Mouse (Mus musculus) lung, embryonic 15.5 days (tissue): ENCODE data around the gene Epop. TPM values are rescaled to one million over a fixed set of nuclear protein-coding genes. Genes with fewer than 3 reads are reported as not detected.

Source experiments
- ATAC-seq: fragments of 200-750 bp; cut with Nextera tagmentation; 2 replicates; pipeline ENCODE4 v1.8.0; 2017; ENCODE audit warnings: moderate number of reproducible peaks, borderline replicate concordance; ENCODE audit not compliant: low FRiP score, low TSS enrichment; ENCODE audit errors: extremely low read depth
- H3K27ac ChIP-seq: fragments of 300-500 bp; sonication (generic); 2 replicates; pipeline ENCODE4 v1.5.1; 2015; ENCODE audit warnings: moderate library complexity, mild to moderate bottlenecking, inconsistent platforms
- H3K27me3 ChIP-seq: fragments of 300-500 bp; sonication (generic); 2 replicates; pipeline ENCODE4 v1.6.1; 2015; ENCODE audit warnings: inconsistent platforms
- H3K36me3 ChIP-seq: fragments of 300-500 bp; sonication (generic); 2 replicates; pipeline ENCODE4 v1.6.1; 2015; ENCODE audit warnings: inconsistent platforms
- H3K4me1 ChIP-seq: fragments of 300-500 bp; sonication (generic); 2 replicates; pipeline ENCODE4 v1.6.1; 2015; ENCODE audit warnings: inconsistent platforms
- H3K4me2 ChIP-seq: fragments of 300-500 bp; sonication (generic); 2 replicates; pipeline ENCODE4 v1.6.1; 2015; ENCODE audit warnings: inconsistent platforms, mild to moderate bottlenecking, moderate library complexity
- H3K4me3 ChIP-seq: fragments of 300-500 bp; sonication (generic); 2 replicates; pipeline ENCODE4 v1.5.1; 2015; ENCODE audit warnings: mild to moderate bottlenecking, inconsistent platforms
- H3K9ac ChIP-seq: fragments of 300-500 bp; sonication (generic); 2 replicates; pipeline ENCODE4 v1.6.1; 2015; ENCODE audit warnings: inconsistent platforms
- H3K9me3 ChIP-seq: fragments of 300-500 bp; sonication (generic); 2 replicates; pipeline ENCODE4 v1.6.1; 2016; ENCODE audit warnings: inconsistent platforms
- WGBS: fragments of 180-500 bp; shearing (Covaris S2); methylation state at CpG from one replicate; pipeline ENCODE4 v1.1.7; 2015; 5-methylcytosine and 5-hydroxymethylcytosine counted together
- polyA plus RNA-seq: library from polyadenylated mRNA; unstranded; fragments of >200 nt; fragmentation: Nextera tagmentation; extraction: Ambion mirVana; gene quantifications from 2 replicates; pipeline ENCODE4 v1.2.1, GENCODE M21; 2015

The Epop gene
- polyA plus RNA-seq, 1 experiment from 2014 or later, result 4.3 TPM

DNA sequence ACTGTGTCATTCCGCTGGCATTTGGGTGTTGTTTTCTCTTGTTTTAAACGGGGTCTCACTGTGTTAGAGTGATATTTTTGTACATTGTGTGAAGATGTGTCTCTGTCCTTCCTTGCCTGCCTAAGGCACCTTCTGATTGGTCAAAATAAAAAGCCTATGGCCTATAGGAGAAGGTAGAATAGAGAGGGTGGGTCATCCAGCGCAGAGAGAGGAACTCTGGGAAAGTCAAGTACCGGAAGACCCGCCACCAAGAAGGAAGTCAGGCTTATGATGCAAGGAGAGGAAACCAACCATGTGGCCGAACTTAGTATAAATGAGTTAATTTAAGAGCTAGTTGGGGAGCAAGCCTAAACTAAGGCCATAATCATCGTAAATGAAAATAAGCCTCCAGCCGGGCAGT is 30.4 kb downstream of the Epop start:
- Histone ChIP-seq H3K9me3 (no peaks in the 10 kb centered on the region), H3K27me3 (no peaks in the 10 kb centered on the region), H3K27ac (no peak overlapping the region), H3K36me3 (no peaks in the 10 kb centered on the region), H3K4me2 (no peak overlapping the region), H3K4me1 (0 out of 2 replicates have a peak, but pooled peaks cover 3% of the 10 kb centered on the region), H3K4me3 (no peak overlapping the region), H3K9ac (no peak overlapping the region)
- ATAC-seq, result no peak
- WGBS, result 83% methylated on average over 8 of the region's 8 CpGs

DNA sequence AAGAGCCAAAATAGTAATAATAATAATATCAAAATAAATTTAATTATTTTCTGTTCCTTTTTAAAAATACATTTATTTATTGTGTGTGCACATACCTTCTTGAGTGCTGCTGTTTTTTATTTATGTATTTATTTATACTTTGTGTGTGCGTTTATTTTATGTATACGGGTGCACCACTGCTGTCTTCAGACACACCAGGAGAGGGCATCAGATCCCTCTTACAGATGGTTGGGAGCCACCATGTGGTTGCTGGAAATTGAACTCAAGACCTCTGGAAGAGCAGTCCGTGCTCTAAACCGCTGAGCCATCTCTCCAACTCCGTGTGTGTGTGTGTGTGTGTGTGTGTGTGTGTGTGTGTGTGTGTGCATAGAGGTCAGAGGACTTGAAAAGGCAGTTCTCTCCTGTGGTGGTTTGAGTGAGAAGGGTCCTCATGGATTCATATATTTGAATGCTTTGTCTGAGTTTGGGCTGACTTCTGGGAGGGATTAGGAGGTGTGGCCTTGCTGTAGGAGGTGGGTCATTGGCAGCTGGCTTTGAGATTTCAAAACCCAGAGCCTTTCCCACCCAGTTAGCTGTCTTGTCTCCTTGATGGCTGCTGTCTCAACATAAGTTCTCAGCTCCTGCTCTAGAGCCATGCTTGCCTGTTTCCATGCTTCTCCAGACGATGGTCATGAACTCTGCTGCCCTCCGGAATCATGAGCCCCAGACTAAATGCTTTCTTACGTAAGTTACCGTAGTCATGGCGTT is 31.4 kb downstream of the Epop start:
- Histone ChIP-seq H3K36me3 (no peaks in the 10 kb centered on the region), H3K4me3 (no peak overlapping the region), H3K27ac (no peak overlapping the region), H3K27me3 (no peaks in the 10 kb centered on the region), H3K4me2 (no peak overlapping the region), H3K9me3 (no peaks in the 10 kb centered on the region), H3K9ac (no peak overlapping the region), H3K4me1 (no peaks in the 10 kb centered on the region)
- ATAC-seq, result no peak
- WGBS, result 64% methylated on average over 10 of the region's 10 CpGs

DNA sequence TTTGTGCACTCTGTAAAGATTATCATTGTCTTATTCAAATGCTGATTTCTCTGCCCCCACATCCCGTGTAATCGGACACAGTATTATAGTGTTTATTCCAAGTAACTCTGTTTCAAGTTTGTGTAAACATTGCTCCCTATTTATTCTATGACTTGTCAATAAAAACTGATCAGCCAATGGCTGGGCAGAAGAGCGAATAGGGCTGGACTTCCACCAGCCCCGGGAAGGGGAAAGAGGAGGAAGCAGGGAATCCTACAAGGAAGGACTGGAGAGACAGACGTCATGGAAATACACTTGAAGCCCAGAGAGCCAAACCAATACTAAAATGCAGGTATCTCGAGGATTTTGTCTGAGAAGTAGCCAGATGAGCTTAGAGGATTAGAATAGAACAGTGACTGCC is 35.4 kb downstream of the Epop start:
- WGBS, result 29% methylated on average over 6 of the region's 6 CpGs
- Histone ChIP-seq H3K9ac (no peak overlapping the region), H3K36me3 (no peaks in the 10 kb centered on the region), H3K9me3 (no peaks in the 10 kb centered on the region), H3K27ac (no peak overlapping the region), H3K4me2 (peak overlapping the region; percentile 24; the same call in 1 of the 2 replicates), H3K4me3 (peak overlapping the region; percentile 13; the same call in 1 of the 2 replicates), H3K27me3 (peaks cover 7% of the 10 kb centered on the region; the same call in 1 of the 2 replicates), H3K4me1 (0 out of 2 replicates have a peak, but pooled peaks cover 4% of the 10 kb centered on the region)
- 0 out of 2 replicates have a peak, but pooled peaks have one; percentile 27 for ATAC-seq

DNA sequence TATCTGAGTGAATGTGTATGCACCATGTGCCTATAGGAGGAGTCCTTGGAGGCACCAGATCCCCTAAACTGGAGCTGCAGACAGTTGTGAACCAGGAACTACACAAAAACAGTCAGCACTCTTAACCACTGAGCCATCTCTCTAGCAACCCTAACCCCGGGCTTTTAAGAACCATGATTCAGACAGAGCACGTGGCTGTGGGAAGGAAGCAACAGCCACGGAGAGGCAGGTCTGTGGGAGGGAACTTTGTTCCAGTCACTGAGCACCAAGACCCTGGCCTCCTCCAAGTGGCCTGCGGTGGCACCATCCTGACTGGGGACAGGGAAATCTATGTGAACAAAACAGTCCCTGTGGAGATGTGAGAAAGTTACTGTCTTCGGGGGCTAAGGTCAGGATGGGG is 37.6 kb downstream of the Epop start:
- Histone ChIP-seq H3K4me1 (0 out of 2 replicates have a peak, but pooled peaks cover 5% of the 10 kb centered on the region), H3K4me3 (no peak overlapping the region)
- whole genome bisulfite sequencing, result 59% methylated on average over 5 of the region's 5 CpGs

DNA sequence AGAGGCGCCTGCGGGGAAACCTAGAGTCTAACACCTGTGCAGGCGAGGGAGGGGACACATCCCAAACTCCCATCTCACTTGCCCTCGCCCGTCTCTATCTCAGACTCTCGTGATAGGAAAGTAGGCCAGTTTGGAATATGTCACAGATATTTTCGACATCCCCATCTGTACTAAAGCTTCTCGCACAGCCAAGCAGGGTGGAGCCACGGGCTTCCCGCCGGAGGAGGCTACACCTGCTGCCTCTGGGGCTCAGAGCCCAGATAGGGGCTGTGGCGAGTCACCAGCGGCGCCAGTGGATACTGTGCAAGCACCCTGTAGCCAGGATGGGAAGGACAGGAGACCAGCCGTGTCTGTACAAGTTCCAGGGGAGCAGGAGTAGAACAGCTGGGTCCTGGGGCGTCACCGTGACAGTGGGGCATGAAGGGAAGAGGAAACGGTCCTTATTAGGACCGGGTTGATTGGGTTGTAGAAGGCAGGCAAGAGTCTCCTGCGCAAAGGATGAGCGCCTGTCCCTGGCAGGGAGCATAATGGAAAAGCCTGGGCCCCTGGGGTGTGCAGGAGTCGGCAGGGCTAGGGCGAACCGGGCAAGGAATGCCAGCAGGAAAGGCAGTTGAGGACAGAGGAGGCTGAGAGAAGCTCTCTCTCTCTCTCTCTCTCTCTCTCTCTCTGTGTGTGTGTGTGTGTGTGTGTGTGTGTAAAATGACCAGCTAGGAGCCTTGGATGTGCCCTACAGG is 39.1 kb downstream of the Epop start:
- no peak overlapping the region for H3K4me3 ChIP-seq
- peaks cover 7% of the 10 kb centered on the region; the same call in 1 of the 2 replicates for H3K27me3 ChIP-seq
- no peaks in the 10 kb centered on the region for H3K9me3 ChIP-seq
- peaks cover 10% of the 10 kb centered on the region; the same call in 1 of the 2 replicates for H3K4me1 ChIP-seq
- no peak overlapping the region for H3K27ac ChIP-seq
- no peak for ATAC-seq
- H3K4me2 ChIP-seq, result no peak overlapping the region
- 43% methylated on average over 24 of the region's 24 CpGs for WGBS
- no peaks in the 10 kb centered on the region for H3K36me3 ChIP-seq
- no peak overlapping the region for H3K9ac ChIP-seq

More for the DNA sequence above, 37.6 kb downstream of the Epop start:
- no peak for ATAC-seq
- Histone ChIP-seq H3K9ac (no peak overlapping the region), H3K4me2 (no peak overlapping the region), H3K27ac (no peak overlapping the region), H3K36me3 (no peaks in the 10 kb centered on the region), H3K9me3 (no peaks in the 10 kb centered on the region), H3K27me3 (peaks cover 7% of the 10 kb centered on the region; the same call in 1 of the 2 replicates)

DNA sequence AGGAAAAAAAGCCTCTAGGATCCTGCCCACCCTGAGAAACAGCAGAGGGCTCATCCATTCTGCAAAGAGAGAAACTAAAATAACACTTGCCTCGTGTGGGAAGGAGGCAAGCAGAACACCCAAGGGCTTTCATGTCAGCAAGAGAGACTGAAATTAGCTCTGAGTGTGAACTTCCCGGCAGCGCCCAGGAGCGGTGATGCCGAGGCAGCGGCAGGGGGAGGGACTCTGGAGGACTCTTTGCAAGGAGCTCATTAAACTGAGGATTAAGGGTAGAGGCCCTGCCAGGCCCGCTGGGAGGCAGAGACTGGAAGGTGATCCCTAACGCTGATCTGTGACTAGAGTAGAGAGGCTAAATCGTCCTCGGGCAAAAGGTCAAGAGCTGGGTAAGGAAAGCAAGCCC is 40.3 kb downstream of the Epop start:
- peaks cover 10% of the 10 kb centered on the region; the same call in 1 of the 2 replicates for H3K4me1 ChIP-seq
- H3K4me3 ChIP-seq, result no peak overlapping the region
- ATAC-seq, result no peak
- no peak overlapping the region for H3K4me2 ChIP-seq
- peaks cover 7% of the 10 kb centered on the region; the same call in 1 of the 2 replicates for H3K27me3 ChIP-seq
- H3K9ac ChIP-seq, result no peak overlapping the region
- no peaks in the 10 kb centered on the region for H3K9me3 ChIP-seq
- no peaks in the 10 kb centered on the region for H3K36me3 ChIP-seq
- 5% methylated on average over 10 of the region's 10 CpGs for WGBS
- H3K27ac ChIP-seq, result no peak overlapping the region

DNA sequence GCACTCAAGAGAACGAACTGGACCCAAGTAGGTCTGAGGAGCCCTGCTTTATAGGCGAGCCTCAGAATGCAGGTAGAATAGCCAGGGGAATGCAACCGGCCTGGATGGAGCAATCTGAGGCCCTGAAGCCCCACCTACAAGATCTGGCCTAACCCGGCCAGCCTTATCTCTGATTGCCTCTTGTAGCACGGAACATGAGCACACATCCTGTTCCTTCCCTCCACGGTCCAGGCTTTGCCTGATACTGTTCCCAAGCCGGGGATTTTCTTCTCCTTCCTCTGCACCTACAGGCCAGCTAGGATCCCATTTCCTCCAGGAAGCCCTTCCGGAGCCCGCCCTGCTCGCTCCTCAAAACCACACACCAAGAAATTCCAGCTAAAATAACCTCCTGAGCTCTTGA is 43.6 kb downstream of the Epop start:
- Histone ChIP-seq H3K27me3 (peaks cover 7% of the 10 kb centered on the region; the same call in 1 of the 2 replicates), H3K9ac (no peak overlapping the region), H3K36me3 (no peaks in the 10 kb centered on the region), H3K4me1 (peaks cover 10% of the 10 kb centered on the region; the same call in 1 of the 2 replicates), H3K27ac (peak overlapping the region; percentile 65), H3K9me3 (no peaks in the 10 kb centered on the region), H3K4me2 (no peak overlapping the region), H3K4me3 (no peak overlapping the region)
- 26% methylated on average over 10 of the region's 10 CpGs for WGBS
- peak; percentile 89 for ATAC-seq

DNA sequence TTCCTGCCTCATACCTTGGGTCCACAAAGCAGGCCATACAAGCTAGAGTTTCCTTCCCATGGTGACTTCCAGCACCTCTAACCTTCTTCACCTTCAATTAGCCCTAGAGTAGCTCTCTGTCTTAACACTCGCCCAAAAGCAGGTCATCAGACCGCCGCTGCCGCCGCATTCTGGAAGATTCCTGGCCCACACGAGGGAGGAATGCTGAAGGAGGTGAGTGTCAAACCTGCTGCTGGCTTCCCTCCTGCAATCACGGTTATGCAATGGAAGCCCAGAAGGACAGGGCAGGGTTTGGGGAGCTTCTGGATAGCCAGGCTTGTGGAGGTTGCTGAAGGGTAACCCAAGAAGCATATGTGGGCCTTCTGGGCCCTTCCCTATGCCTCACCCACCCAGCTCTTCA is 45.0 kb downstream of the Epop start:
- no peak overlapping the region for H3K27ac ChIP-seq

DNA sequence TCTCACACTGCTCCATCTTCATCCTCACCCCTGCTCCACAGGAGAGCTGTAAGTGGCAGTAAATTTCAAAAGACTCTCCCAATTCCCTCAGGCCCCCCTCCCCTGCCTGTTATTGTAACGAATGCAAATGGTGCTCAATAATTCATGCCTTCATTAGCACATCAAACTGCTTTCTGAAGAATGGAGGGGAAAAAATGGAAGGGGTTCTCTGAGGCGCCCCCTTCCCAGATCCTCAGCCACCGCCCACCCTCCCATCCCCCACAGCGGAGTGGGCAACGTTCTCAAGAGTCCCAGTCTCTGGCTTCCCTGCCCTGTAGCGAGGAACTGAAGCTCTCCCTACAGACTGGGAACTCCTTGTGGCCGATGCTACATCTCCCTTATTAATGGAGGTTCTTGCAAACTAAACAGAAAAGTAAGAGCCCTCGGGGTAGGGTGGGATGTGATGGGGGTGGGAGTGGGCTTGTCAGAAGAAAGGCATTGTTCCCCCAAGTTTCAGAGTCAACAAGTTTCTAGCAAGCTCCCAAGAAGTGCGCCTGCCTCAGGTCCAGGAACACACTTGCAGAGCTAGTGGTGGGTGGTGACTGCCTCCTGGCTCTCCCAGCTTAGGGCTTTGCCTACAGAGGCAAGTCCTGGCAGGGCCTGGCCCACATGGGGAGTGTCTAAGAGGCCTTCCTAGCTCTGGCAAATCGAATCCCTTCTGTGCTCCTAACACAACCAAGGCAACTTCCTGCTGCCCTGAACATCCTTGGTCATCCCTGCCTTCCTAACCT is 50.2 kb downstream of the Epop start:
- 20% methylated on average over 10 of the region's 10 CpGs for WGBS
- H3K27me3 ChIP-seq, result peaks cover 29% of the 10 kb centered on the region

More for the DNA sequence above, 45.0 kb downstream of the Epop start:
- H3K9ac ChIP-seq, result no peak overlapping the region
- H3K4me3 ChIP-seq, result no peak overlapping the region
- no peaks in the 10 kb centered on the region for H3K27me3 ChIP-seq
- no peaks in the 10 kb centered on the region for H3K36me3 ChIP-seq
- 67% methylated on average over 7 of the region's 7 CpGs for WGBS
- H3K9me3 ChIP-seq, result no peaks in the 10 kb centered on the region
- H3K4me2 ChIP-seq, result no peak overlapping the region
- no peak for ATAC-seq
- peaks cover 12% of the 10 kb centered on the region; the same call in 1 of the 2 replicates for H3K4me1 ChIP-seq

DNA sequence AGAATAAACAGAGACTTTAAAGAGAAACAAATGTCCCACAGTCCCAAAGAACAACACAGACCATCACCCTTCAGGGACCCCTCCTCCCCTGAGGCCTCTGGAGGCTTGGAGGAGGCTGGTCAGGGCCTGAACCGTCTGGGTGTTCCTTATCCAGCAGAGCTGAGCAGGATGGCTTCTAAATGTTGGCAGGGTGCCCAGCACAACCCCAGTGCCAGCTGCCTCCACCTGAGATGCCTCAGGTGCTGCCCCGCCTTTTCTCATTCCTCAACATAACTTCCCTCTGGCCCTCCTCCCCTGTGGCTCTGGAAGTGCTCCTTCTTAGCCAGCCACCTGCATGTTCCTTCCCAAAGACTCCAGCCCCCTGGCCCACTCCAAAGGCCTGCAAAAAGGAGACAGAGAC is 51.2 kb downstream of the Epop start:
- H3K36me3 ChIP-seq, result no peaks in the 10 kb centered on the region
- H3K4me1 ChIP-seq, result peaks cover 54% of the 10 kb centered on the region
- H3K9ac ChIP-seq, result no peak overlapping the region
- H3K27me3 ChIP-seq, result peaks cover 39% of the 10 kb centered on the region
- WGBS, result 26% methylated on average over 2 of the region's 2 CpGs
- H3K4me2 ChIP-seq, result no peak overlapping the region; the same call in 1 of the 2 replicates
- H3K9me3 ChIP-seq, result no peaks in the 10 kb centered on the region
- ATAC-seq, result no peak
- no peak overlapping the region for H3K4me3 ChIP-seq
- peak overlapping the region; percentile 75 for H3K27ac ChIP-seq

More for the DNA sequence above, 50.2 kb downstream of the Epop start:
- ATAC-seq, result no peak
- peaks cover 47% of the 10 kb centered on the region for H3K4me1 ChIP-seq
- no peaks in the 10 kb centered on the region for H3K9me3 ChIP-seq
- H3K4me3 ChIP-seq, result no peak overlapping the region
- no peak overlapping the region for H3K9ac ChIP-seq
- no peak overlapping the region for H3K4me2 ChIP-seq
- peak overlapping the region; percentile 75 for H3K27ac ChIP-seq
- no peaks in the 10 kb centered on the region for H3K36me3 ChIP-seq
